Mouse (Mus musculus): Measurements from ENCODE around the gene Nmral1.

DNA sequence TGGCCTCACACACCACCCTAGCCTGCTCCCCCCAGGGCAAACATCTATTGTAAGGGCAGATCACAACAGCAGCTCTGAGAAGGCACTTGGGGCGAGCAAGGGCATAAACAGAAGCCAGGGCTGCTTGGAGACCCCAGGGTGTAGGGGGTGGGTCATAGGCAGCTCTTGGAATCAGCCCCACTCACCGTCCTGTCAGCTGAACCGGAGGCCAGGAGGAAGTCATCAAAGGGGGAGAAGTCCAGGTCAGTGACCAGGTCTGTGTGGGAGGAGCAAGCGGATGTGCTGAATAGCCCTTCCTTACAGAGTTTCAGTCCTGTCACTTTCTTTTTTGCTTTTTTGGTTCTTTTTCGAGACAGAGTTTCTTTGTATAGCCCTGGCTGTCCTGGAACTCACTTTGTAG is 48.8 kb downstream of the Nmral1 start:
- TF ChIP-seq MYC (IDR thresholded peaks at IDR 0.05; ENCODE audit: low read depth, low read length) (no peak), ZNF384 (IDR thresholded peaks at IDR 0.05; ENCODE audit: low read depth, low read length) (no peak), POLR2A (IDR thresholded peaks at IDR 0.05; ENCODE audit: control insufficient read depth in 1 of 2, insufficient read depth in 1 of 2, low read depth in 1 of 2, low read length in 2 of 2, poor library complexity in 1 of 2) (no peak), CTCF (IDR thresholded peaks at IDR 0.05 in 2 of 3, conservative IDR thresholded peaks at IDR 0.05 in 1 of 3; ENCODE audit: control insufficient read depth in 1 of 3, insufficient read depth in 1 of 3, low read depth in 2 of 3, low read length in 3 of 3, poor library complexity in 1 of 3, severe bottlenecking in 1 of 3) (no peak), BHLHE40 (IDR thresholded peaks at IDR 0.05; ENCODE audit: borderline replicate concordance, low read depth, low read length) (no peak), ZMIZ1 (IDR thresholded peaks at IDR 0.05; ENCODE audit: low read depth, low read length) (no peak), EP300 (IDR thresholded peaks at IDR 0.05; ENCODE audit: low read depth in 1 of 2, low read length in 2 of 2) (no peak), E2F4 (IDR thresholded peaks at IDR 0.05; ENCODE audit: borderline replicate concordance, low read depth, low read length) (no peak)
